Mouse (Mus musculus) activated CD4-positive, CD25-positive, alpha-beta regulatory T cell, adult 4 months (primary cell): Measurements from ENCODE around the gene Wfdc1. TPM values are rescaled to one million over a fixed set of nuclear protein-coding genes. Genes with fewer than 3 reads are reported as not detected.

Experiments used
- ATAC-seq: one replicate; pipeline ENCODE4 v1.8.0; 2017
- polyA plus RNA-seq, 2 experiments: library from polyadenylated mRNA; unstranded; fragments of 100-300 nt; shearing (Covaris generic); gene quantifications; one replicate each; pipeline ENCODE4 v1.2.1; 2017

Wfdc1 gene
- polyA plus RNA-seq, 2 experiments from 2014 or later: not detected

GRCm38 (mm10) chr8:119641058-119641457, 25.1 kb upstream of the Wfdc1 start:
- no peak for ATAC-seq

- ATAC-seq: no peak
Observed at GRCm38 (mm10) chr8:119642960-119643359, 23.2 kb upstream of the Wfdc1 start.

GRCm38 (mm10) chr8:119644429-119644960, 21.7 kb upstream of the Wfdc1 start:
- ATAC-seq: no peak

- no peak for ATAC-seq
Observed at GRCm38 (mm10) chr8:119644981-119645597, 21.1 kb upstream of the Wfdc1 start.

- no peak for ATAC-seq
Observed at GRCm38 (mm10) chr8:119646197-119646596, 20.0 kb upstream of the Wfdc1 start.

- no peak for ATAC-seq
Observed at GRCm38 (mm10) chr8:119646846-119647245, 19.3 kb upstream of the Wfdc1 start.

- no peak for ATAC-seq
Observed at GRCm38 (mm10) chr8:119651324-119651723, 14.8 kb upstream of the Wfdc1 start.

- no peak for ATAC-seq
Observed at GRCm38 (mm10) chr8:119656709-119657464, 9.3 kb upstream of the Wfdc1 start.

- ATAC-seq: no peak
Observed at GRCm38 (mm10) chr8:119661081-119661480, 5.1 kb upstream of the Wfdc1 start.

GRCm38 (mm10) chr8:119661892-119662291, 4.3 kb upstream of the Wfdc1 start:
- no peak for ATAC-seq

- ATAC-seq: no peak
Observed at GRCm38 (mm10) chr8:119663440-119663839, 2.7 kb upstream of the Wfdc1 start.

- ATAC-seq: no peak
Observed at GRCm38 (mm10) chr8:119665270-119665669, 895 bp upstream of the Wfdc1 start.

- ATAC-seq: no peak
Observed at GRCm38 (mm10) chr8:119668447-119668846, 2.3 kb downstream of the Wfdc1 start.

- ATAC-seq: no peak
Observed at GRCm38 (mm10) chr8:119669284-119669683, 3.1 kb downstream of the Wfdc1 start.

- no peak for ATAC-seq
Observed at GRCm38 (mm10) chr8:119670419-119671091, 4.4 kb downstream of the Wfdc1 start.

GRCm38 (mm10) chr8:119673976-119674555, 7.9 kb downstream of the Wfdc1 start:
- ATAC-seq: no peak

- no peak for ATAC-seq
Observed at GRCm38 (mm10) chr8:119675457-119675856, 9.3 kb downstream of the Wfdc1 start.

GRCm38 (mm10) chr8:119676389-119676788, 10.2 kb downstream of the Wfdc1 start:
- peak; percentile 88 for ATAC-seq

GRCm38 (mm10) chr8:119678138-119678843, 12.1 kb downstream of the Wfdc1 start:
- no peak for ATAC-seq

GRCm38 (mm10) chr8:119679184-119679583, 13.0 kb downstream of the Wfdc1 start:
- no peak for ATAC-seq

- no peak for ATAC-seq
Observed at GRCm38 (mm10) chr8:119690602-119691001, 24.4 kb downstream of the Wfdc1 start.

GRCm38 (mm10) chr8:119691989-119692388, 25.8 kb downstream of the Wfdc1 start:
- ATAC-seq: no peak
